Mouse (Mus musculus): ENCODE measurements at regions not wholly inside any gene's neighbourhood (a gene's known extent, or its start where the extent isn't known, plus 50 kb on each side); places are given as distances from the start of the nearest gene placed in this dataset.

DNA sequence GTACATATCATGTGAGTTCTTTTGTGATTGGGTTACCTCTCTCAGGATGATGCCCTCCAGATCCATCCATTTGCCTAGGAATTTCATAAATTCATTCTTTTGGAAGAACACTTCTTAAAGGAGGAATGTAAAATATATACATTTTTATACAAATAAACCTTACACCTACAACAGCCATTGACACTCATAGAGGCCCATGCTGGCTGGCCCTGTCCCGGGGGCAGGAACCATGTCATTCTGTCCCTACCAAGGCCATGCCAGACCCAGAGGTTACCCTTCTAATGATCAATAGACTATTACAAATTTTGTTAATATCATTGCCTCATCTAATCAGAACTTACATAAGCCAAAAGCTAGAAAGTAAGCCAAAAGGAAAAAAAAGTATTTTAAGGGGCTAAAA is 49.9 kb upstream of the Boc start:
- no peak for TF ChIP-seq CTCF (IDR thresholded peaks at IDR 0.05; ENCODE audit: borderline replicate concordance, extremely low read depth, insufficient read depth, insufficient read length)
- TF ChIP-seq POLR2A (IDR thresholded peaks at IDR 0.05; ENCODE audit: borderline replicate concordance, extremely low read depth, insufficient read depth, insufficient read length, poor library complexity, severe bottlenecking), result no peak
